Mouse (Mus musculus) neural tube, embryonic 10.5 days (tissue): Measurements from ENCODE around the gene Sox9.
A peak's percentile ranks its signal among the peaks of the same experiment; 100 is the strongest.

Experiments
- DNase-seq: peaks from one replicate; pipeline ENCODE4 v3.0.0-alpha.2; 2017; ENCODE audit warnings: low spot score; ENCODE audit errors: extremely low spot score

Sox9 gene

GRCm38 (mm10) chr11:112781994-112782356 lies at the start of gene Sox9:
Gene Sox9 (plus strand): TSS chr11:112782224.
- DNase-seq = no peak

- no peak for DNase-seq
Observed at GRCm38 (mm10) chr11:112732401-112732800, 49.6 kb upstream of the Sox9 start.

- no peak for DNase-seq
Observed at GRCm38 (mm10) chr11:112737071-112737470, 45.0 kb upstream of the Sox9 start.

GRCm38 (mm10) chr11:112739681-112740080 lies 42.3 kb upstream of the Sox9 start:
- no peak for DNase-seq

- no peak for DNase-seq
Observed at GRCm38 (mm10) chr11:112756516-112756915, 25.5 kb upstream of the Sox9 start.

- no peak for DNase-seq
Observed at GRCm38 (mm10) chr11:112758056-112758455, 24.0 kb upstream of the Sox9 start.

GRCm38 (mm10) chr11:112766956-112767355 lies 15.1 kb upstream of the Sox9 start:
- no peak for DNase-seq

GRCm38 (mm10) chr11:112767531-112768041 lies 14.4 kb upstream of the Sox9 start:
- no peak for DNase-seq

GRCm38 (mm10) chr11:112772791-112773355 lies 9.2 kb upstream of the Sox9 start:
- DNase-seq = no peak

GRCm38 (mm10) chr11:112779762-112780161 lies 2.3 kb upstream of the Sox9 start:
- DNase-seq = peak; percentile 71

- DNase-seq = no peak
Observed at GRCm38 (mm10) chr11:112780394-112780920, 1.6 kb upstream of the Sox9 start.

- peak; percentile 79 for DNase-seq
Observed at GRCm38 (mm10) chr11:112781035-112781911, 751 bp upstream of the Sox9 start.

GRCm38 (mm10) chr11:112782357-112783121 lies 515 bp downstream of the Sox9 start:
- DNase-seq = peak; percentile 89

- peak; percentile 67 for DNase-seq
Observed at GRCm38 (mm10) chr11:112783401-112784346, 1.6 kb downstream of the Sox9 start.

- DNase-seq = no peak
Observed at GRCm38 (mm10) chr11:112784347-112784902, 2.4 kb downstream of the Sox9 start.

GRCm38 (mm10) chr11:112784903-112785381 lies 2.9 kb downstream of the Sox9 start:
- peak; percentile 67 for DNase-seq

GRCm38 (mm10) chr11:112785581-112785980 lies 3.6 kb downstream of the Sox9 start:
- no peak for DNase-seq

- peak; percentile 52 for DNase-seq
Observed at GRCm38 (mm10) chr11:112786427-112786826, 4.4 kb downstream of the Sox9 start.

GRCm38 (mm10) chr11:112788296-112788695 lies 6.3 kb downstream of the Sox9 start:
- DNase-seq = peak; percentile 33

- DNase-seq = no peak
Observed at GRCm38 (mm10) chr11:112796379-112796778, 14.4 kb downstream of the Sox9 start.
